Mouse (Mus musculus) CH12.LX (cell line): ENCODE data around the gene Fbxl18. TPM values are rescaled to one million over a fixed set of nuclear protein-coding genes. Genes with fewer than 3 reads are reported as not detected.
A peak's percentile ranks its signal among the peaks of the same experiment; 100 is the strongest.

Experiments used
- DNase-seq: peaks from one replicate; pipeline ENCODE4 v3.0.0-alpha.2; 2013; ENCODE audit errors: extremely low read depth
- H3K27ac ChIP-seq: 2 replicates; pipeline ENCODE4 v1.5.1; 2012; ENCODE audit warnings: low read depth, mild to moderate bottlenecking, control low read depth, moderate library complexity; ENCODE audit not compliant: insufficient read depth
- H3K27me3 ChIP-seq: replicated peaks from 2 replicates; pipeline ENCODE3; 2012; ENCODE audit warnings: inconsistent platforms
- H3K36me3 ChIP-seq, 2 experiments: replicated peaks in 1 of 2; 2 replicates each; pipeline versions ENCODE3 to v1.6.1; 2012; ENCODE audit warnings: inconsistent platforms in 1 of 2, low read length in 1 of 2, mild to moderate bottlenecking in 1 of 2, mixed read lengths in 1 of 2, moderate library complexity in 1 of 2; ENCODE audit not compliant: control insufficient read depth in 1 of 2, insufficient read depth in 1 of 2
- H3K4me1 ChIP-seq, 2 experiments: 2 replicates each; pipeline ENCODE4 v1.6.1; 2012; ENCODE audit warnings: inconsistent platforms in 1 of 2, moderate library complexity in 1 of 2; ENCODE audit not compliant: insufficient read depth in 2 of 2, control insufficient read depth in 1 of 2
- H3K4me2 ChIP-seq: 2 replicates; pipeline ENCODE4 v1.6.1; 2012; ENCODE audit warnings: low read depth, mild to moderate bottlenecking, control low read depth; ENCODE audit not compliant: poor library complexity, insufficient read depth, severe bottlenecking
- H3K4me3 ChIP-seq, 3 experiments: fragments of 150-350 bp in 1 of 3; sonication (generic) in 1 of 3; replicated peaks in 1 of 3; 2 replicates each; pipeline versions ENCODE3 to v1.5.1; 2011 to 2012; ENCODE audit warnings: low read depth in 2 of 3, low read length in 2 of 3, mild to moderate bottlenecking in 2 of 3, moderate library complexity in 2 of 3, control low read depth in 1 of 3, improper control_type of control experiment in 1 of 3, inconsistent platforms in 1 of 3, mixed read lengths in 1 of 3; ENCODE audit not compliant: poor library complexity in 1 of 3
- H3K79me2 ChIP-seq: replicated peaks from 2 replicates; pipeline ENCODE4 v1.6.1; 2012; ENCODE audit warnings: mild to moderate bottlenecking, moderate library complexity; ENCODE audit not compliant: control insufficient read depth, poor library complexity, insufficient read depth, severe bottlenecking; ENCODE audit errors: extremely low read depth
- H3K9ac ChIP-seq: 2 replicates; pipeline ENCODE4 v1.6.1; 2012; ENCODE audit warnings: low read depth, mild to moderate bottlenecking, control low read depth, moderate library complexity; ENCODE audit not compliant: insufficient read depth
- H3K9me3 ChIP-seq: replicated peaks from 2 replicates; pipeline ENCODE3; 2012; ENCODE audit warnings: low read length, inconsistent platforms, mixed read lengths
- CHD2 ChIP-seq: IDR thresholded peaks from 2 replicates; pipeline ENCODE4 v1.6.1; 2011; ENCODE audit warnings: low read length, improper control_type of control experiment
- E2F4 ChIP-seq: IDR thresholded peaks from 2 replicates; pipeline ENCODE4 v1.6.1; 2011; ENCODE audit warnings: low read depth, low read length, improper control_type of control experiment; ENCODE audit not compliant: insufficient replicate concordance
- ELF1 ChIP-seq: IDR thresholded peaks from 2 replicates; pipeline ENCODE4 v1.6.1; 2014; ENCODE audit warnings: low read depth, mild to moderate bottlenecking, inconsistent platforms, low read length, improper control_type of control experiment
- EP300 ChIP-seq: IDR thresholded peaks from 2 replicates; pipeline ENCODE4 v1.6.1; 2011; ENCODE audit warnings: low read length, improper control_type of control experiment
- ETS1 ChIP-seq: conservative IDR thresholded peaks from 2 replicates; pipeline ENCODE4 v1.6.1; 2012; ENCODE audit warnings: low read depth, mild to moderate bottlenecking, inconsistent platforms, low read length, improper control_type of control experiment, moderate library complexity
- HCFC1 ChIP-seq: IDR thresholded peaks from 2 replicates; pipeline ENCODE4 v1.6.1; 2012; ENCODE audit warnings: low read depth, mild to moderate bottlenecking, inconsistent platforms, low read length, improper control_type of control experiment
- JUN ChIP-seq: IDR thresholded peaks from 2 replicates; pipeline ENCODE4 v1.6.1; 2011; ENCODE audit warnings: low read depth, mild to moderate bottlenecking, low read length, improper control_type of control experiment, moderate library complexity; ENCODE audit not compliant: insufficient read depth
- JUND ChIP-seq: conservative IDR thresholded peaks from 2 replicates; pipeline ENCODE4 v1.6.1; 2011; ENCODE audit warnings: low read depth, low read length, improper control_type of control experiment
- KAT2A ChIP-seq: IDR thresholded peaks from 2 replicates; pipeline ENCODE4 v1.6.1; 2012; ENCODE audit warnings: low read length, improper control_type of control experiment, inconsistent platforms; ENCODE audit not compliant: insufficient replicate concordance
- MAFK ChIP-seq: IDR thresholded peaks from 2 replicates; pipeline ENCODE4 v1.6.1; 2011; ENCODE audit warnings: low read length, improper control_type of control experiment; ENCODE audit not compliant: insufficient replicate concordance
- MEF2A ChIP-seq: IDR thresholded peaks from 2 replicates; pipeline ENCODE4 v1.6.1; 2014; ENCODE audit warnings: low read depth, mild to moderate bottlenecking, inconsistent platforms, low read length, improper control_type of control experiment, borderline replicate concordance
- MXI1 ChIP-seq: IDR thresholded peaks from 2 replicates; pipeline ENCODE4 v1.6.1; 2011; ENCODE audit warnings: mild to moderate bottlenecking, low read depth, low read length, improper control_type of control experiment
- MYC ChIP-seq: IDR thresholded peaks from 2 replicates; pipeline ENCODE4 v1.6.1; 2011; ENCODE audit warnings: low read depth, mild to moderate bottlenecking, improper control_type of control experiment, low read length
- NRF1 ChIP-seq: IDR thresholded peaks from 2 replicates; pipeline ENCODE4 v1.6.1; 2014; ENCODE audit warnings: low read depth, mild to moderate bottlenecking, inconsistent platforms, low read length, improper control_type of control experiment, moderate library complexity
- POLR2AphosphoS2 ChIP-seq: IDR thresholded peaks from 2 replicates; pipeline ENCODE4 v1.6.1; 2011; ENCODE audit warnings: low read depth, low read length, improper control_type of control experiment
- TBP ChIP-seq: conservative IDR thresholded peaks from 2 replicates; pipeline ENCODE4 v1.6.1; 2011; ENCODE audit warnings: low read depth, low read length, improper control_type of control experiment
- UBTF ChIP-seq: IDR thresholded peaks from 2 replicates; pipeline ENCODE4 v1.6.1; 2012; ENCODE audit warnings: low read depth, mild to moderate bottlenecking, inconsistent platforms, low read length, improper control_type of control experiment, moderate library complexity
- ZC3H11A ChIP-seq: IDR thresholded peaks from 2 replicates; pipeline ENCODE4 v1.6.1; 2012; ENCODE audit warnings: low read depth, mild to moderate bottlenecking, inconsistent platforms, low read length, improper control_type of control experiment
- ZKSCAN1 ChIP-seq: IDR thresholded peaks from 2 replicates; pipeline ENCODE4 v1.6.1; 2012; ENCODE audit warnings: low read depth, inconsistent platforms, low read length, improper control_type of control experiment, borderline replicate concordance
- ZMIZ1 ChIP-seq: IDR thresholded peaks from 2 replicates; pipeline ENCODE4 v1.6.1; 2012; ENCODE audit warnings: low read depth, mild to moderate bottlenecking, inconsistent platforms, low read length, improper control_type of control experiment
- dilution Hi-C: fragments of 300-500 bp; cut with MboI; formaldehyde crosslinking; loops from 2 replicates; pipeline ENCODE4 v1.14.3; 2020; ENCODE audit warnings: low sequenced_read_pairs; ENCODE audit not compliant: extremely low pct_unique_long_range_greater_than_20kb, extremely low pct_ligation_motif_present
- in situ Hi-C: fragments of 300-500 bp; cut with MboI; formaldehyde crosslinking; loops from 3 replicates; pipeline ENCODE4 v1.14.3; 2019; ENCODE audit warnings: low sequenced_read_pairs, low pct_ligation_motif_present, low pct_unique_long_range_greater_than_20kb, mixed read lengths
- polyA plus RNA-seq: library from polyadenylated mRNA; unstranded; fragments of >175 nt; gene quantifications from 2 replicates; pipeline ENCODE4 v1.2.1, GENCODE M21; 2012; ENCODE audit warnings: low read depth; ENCODE audit not compliant: insufficient read length
- total RNA-seq, 2 experiments: library from RNA; depleted of rRNA; stranded (reverse); fragments of 300-350 nt in 1 of 2; fragments of >200 nt in 1 of 2; gene quantifications; 2 replicates each; pipeline ENCODE4 v1.2.3; 2012 to 2014

Gene Fbxl18
- total and polyA plus RNA-seq, 3 experiments = 3.7 to 6.4 (median 5.5) TPM

DNA sequence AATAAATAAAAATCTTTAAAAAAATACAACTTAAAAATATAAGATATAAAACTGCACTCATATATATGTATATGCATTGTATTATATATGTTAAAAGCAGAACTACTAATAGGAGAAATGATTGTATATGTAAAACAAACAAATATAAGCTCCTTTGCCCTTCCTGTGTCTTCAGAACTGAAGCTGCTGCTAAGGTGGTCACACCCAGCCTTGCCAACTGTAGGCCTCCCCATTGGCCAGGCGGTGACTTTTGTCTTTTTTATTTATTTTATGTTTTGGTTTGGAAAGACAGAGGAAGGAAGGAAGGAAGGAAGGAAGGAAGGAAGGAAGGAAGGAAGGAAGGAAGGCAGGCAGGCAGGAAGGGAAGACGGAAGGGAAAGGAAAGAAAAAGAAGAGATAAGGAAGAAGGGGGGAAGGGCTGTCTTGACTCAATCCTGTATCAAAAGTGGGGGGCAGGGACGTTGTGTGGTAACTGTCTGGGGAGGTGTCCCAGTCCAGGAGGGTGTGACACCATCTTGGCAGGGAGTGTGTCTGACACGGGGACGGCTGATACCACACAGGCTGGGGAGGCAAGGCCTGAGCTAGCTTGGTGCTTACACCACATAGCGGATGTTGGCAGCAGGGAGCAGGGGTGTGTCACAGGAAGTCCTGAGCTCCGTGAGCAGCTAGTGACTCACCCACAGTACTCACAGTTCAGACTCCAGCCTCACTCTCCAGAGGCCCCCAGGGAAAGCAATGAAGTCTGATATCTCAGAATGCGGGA, 25.3 kb upstream of the Fbxl18 start (continued):
- TF ChIP-seq ZKSCAN1 (no peak), UBTF (no peak), JUND (no peak), TBP (peak; percentile 54; the same call in 1 of the 2 replicates), KAT2A (no peak), EP300 (0 out of 2 replicates have a peak, but pooled peaks have one; percentile 33), HCFC1 (no peak), ELF1 (peak; percentile 52; the same call in 1 of the 2 replicates), POLR2AphosphoS2 (no peak), MAFK (no peak), E2F4 (no peak), NRF1 (no peak), MEF2A (no peak), ZMIZ1 (no peak)

DNA sequence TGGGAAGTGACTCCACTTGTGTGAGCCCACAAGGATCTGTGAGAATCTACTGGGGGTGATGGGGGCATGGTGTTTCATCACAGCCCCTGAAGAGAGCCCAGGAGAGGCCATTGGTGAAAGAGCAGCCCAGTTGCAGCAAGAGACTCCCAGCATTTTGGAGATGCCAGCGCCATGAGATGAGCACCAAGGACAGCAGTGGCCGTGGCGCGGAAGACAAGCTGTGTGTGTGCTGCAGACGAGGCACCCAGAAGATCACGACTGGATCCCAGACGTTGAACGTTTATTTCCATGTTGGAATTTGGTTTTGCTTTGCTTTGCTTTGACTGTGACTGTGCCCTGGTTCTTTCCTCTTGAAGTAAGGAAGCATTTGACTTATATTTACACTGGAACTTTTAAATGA, 22.2 kb upstream of the Fbxl18 start:
- TF ChIP-seq ZC3H11A (no peak), ZMIZ1 (no peak), JUN (no peak), E2F4 (no peak), CHD2 (no peak), ETS1 (no peak), KAT2A (no peak), MYC (no peak), MXI1 (no peak), JUND (no peak), POLR2AphosphoS2 (no peak)
- Histone ChIP-seq H3K79me2 (no peaks in the 10 kb centered on the region), H3K27ac (no peak overlapping the region), H3K36me3 (no peaks in the 10 kb centered on the region), H3K4me3 (no peak overlapping the region), H3K9me3 (no peaks in the 10 kb centered on the region), H3K4me2 (no peak overlapping the region), H3K27me3 (no peaks in the 10 kb centered on the region), H3K9ac (no peak overlapping the region), H3K4me1 (peaks cover 14 to 38% of the 10 kb centered on the region in 2 experiments)
- in situ Hi-C loops (no loop called here), dilution Hi-C loops (no loop called here)
- no peak for DNase-seq
